Mouse (Mus musculus): ENCODE data around the gene Osr1. TPM values are rescaled to one million over a fixed set of nuclear protein-coding genes. Genes with fewer than 3 reads are reported as not detected.

The Osr1 gene
- polyA plus RNA-seq (2021; fragmentation: Nextera tagmentation): 2.4 and 2.6 TPM in 2 replicates
- long read RNA-seq, experiment 1, partial matches to known transcripts: 0 of 2 reads
- long read RNA-seq, experiment 1, other reads (novel, unspliced or antisense): 2 of 2 reads
- long read RNA-seq, experiment 2, partial matches to known transcripts: 2 of 9 reads
- long read RNA-seq, experiment 2, other reads (novel, unspliced or antisense): 5 of 9 reads

GRCm38 (mm10) chr12:9569971-9570370 is at the start of gene Osr1:
Gene Osr1 (plus strand): TSS chr12:9570116.

All from left cerebral cortex, adult 6 months (tissue).